Comparison of ENCODE assay signal across 11 mouse cellular contexts in genomic region chr2:174547207-174547606, GRCm38 (mm10).
DNase-seq lines count a peak whose midpoint lies in the region; ATAC-seq and TF ChIP-seq lines count a peak whose summit lies in the region.
"Had no signal": no experiment of that assay in that cellular context is flagged by ENCODE, and none has a peak within 500 bp of the region (broad histone marks: within the 10 kb centered on the region; RNA-seq: fewer than 3 reads in every experiment).

No protein-coding gene starts in this region.

- no peak overlapping the region for H3K27ac ChIP-seq in gastrocnemius, adult 2 months
- H3K27ac ChIP-seq: forebrain, embryonic 15.5 days; limb, embryonic 13.5 days had no signal

- no peak overlapping the region for H3K4me3 ChIP-seq in gastrocnemius, adult 2 months
- H3K4me3 ChIP-seq: forebrain, embryonic 15.5 days; limb, embryonic 13.5 days had no signal

- DNase-seq in gastrocnemius, adult 2 months: peak; percentile 32
- no peak for DNase-seq in gastrocnemius, postnatal 14 days
- peak; percentile 25 for DNase-seq in 3T3-L1 (ENCODE audit: low read depth, low spot score)
- DNase-seq in adipocyte (ENCODE audit: low spot score): peak; percentile 31
- DNase-seq in lung, postnatal 10 days: peak; percentile 6
- DNase-seq in MN1 (ENCODE audit: low spot score): no peak
- no peak for DNase-seq in right cerebral cortex, postnatal 25 days
- DNase-seq: midbrain, embryonic 14.5 days had no signal

- peak; percentile 49 for TF ChIP-seq CTCF in gastrocnemius, adult 2 months (IDR thresholded peaks at IDR 0.05)

- intact Hi-C loops in gastrocnemius, adult 2 months (cut with DNase I): loop anchor here (5.0 kb wide), 1 partner anchor 235 kb away; no protein-coding TSS in a partner anchor
- intact Hi-C loops in gastrocnemius, postnatal 14 days (cut with DNase I; ENCODE audit: low total_unique reads): no loop called here

- no peak for ATAC-seq in frontal cortex, adult (ENCODE audit: low TSS enrichment)
- ATAC-seq: forebrain, embryonic 15.5 days had no signal

Comparison
In these comparisons a context has a peak if more than half of its experiments do, and no peak if none do; other contexts are left out.
1. DNase-seq: peak in gastrocnemius, adult 2 months (single experiment), 3T3-L1 (single experiment), adipocyte (single experiment) and lung, postnatal 10 days (single experiment); none in gastrocnemius, postnatal 14 days (single experiment), MN1 (single experiment) and right cerebral cortex, postnatal 25 days (single experiment).